Mouse (Mus musculus): Measurements from ENCODE around the gene Ush1c. TPM values are rescaled to one million over a fixed set of nuclear protein-coding genes. Genes with fewer than 3 reads are reported as not detected.

Gene Ush1c
- total and polyA plus RNA-seq, 3 experiments = not detected

DNA sequence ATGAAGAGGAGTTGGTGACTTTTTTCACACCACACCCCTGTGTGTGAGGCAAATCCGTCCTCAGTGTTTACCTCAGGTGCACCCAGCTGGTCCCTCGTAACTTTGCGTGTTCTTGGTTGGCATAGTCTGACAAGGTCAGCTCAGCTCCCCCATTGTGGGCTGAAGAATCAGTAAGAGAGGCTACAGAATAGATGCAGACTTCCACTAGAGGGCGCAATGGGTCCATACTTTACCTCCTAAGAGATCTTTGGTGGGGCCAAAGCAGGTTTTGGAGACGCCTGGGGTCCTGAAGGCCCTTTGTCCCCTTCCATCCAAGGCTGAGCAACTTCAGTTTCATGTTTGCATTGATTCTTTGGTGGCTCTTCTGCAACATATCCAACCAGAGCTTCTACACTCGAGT is 41.6 kb upstream of the Ush1c start:
- Histone ChIP-seq H3K27me3 (replicated peaks) (peaks cover 72% of the 10 kb centered on the region), H3K9me3 (replicated peaks; ENCODE audit: low read length) (no peaks in the 10 kb centered on the region), H3K4me3 (replicated peaks in 1 of 3; ENCODE audit: low read depth in 2 of 3, low read length in 2 of 3, poor library complexity in 1 of 3) (no peak overlapping the region), H3K9ac (ENCODE audit: insufficient read depth, low read depth) (no peak overlapping the region), H3K4me2 (ENCODE audit: insufficient read depth, low read depth, poor library complexity, severe bottlenecking) (no peak overlapping the region), H3K27ac (ENCODE audit: insufficient read depth, low read depth) (no peak overlapping the region), H3K79me2 (replicated peaks; ENCODE audit: control insufficient read depth, extremely low read depth, insufficient read depth, poor library complexity, severe bottlenecking) (no peaks in the 10 kb centered on the region), H3K4me1 (ENCODE audit: control insufficient read depth in 1 of 2, insufficient read depth in 2 of 2) (no peaks in the 10 kb centered on the region), H3K36me3 (replicated peaks in 1 of 2; ENCODE audit: control insufficient read depth in 1 of 2, insufficient read depth in 1 of 2, low read length in 1 of 2) (no peaks in the 10 kb centered on the region)
- in situ Hi-C loops (cut with MboI; ENCODE audit: low pct_ligation_motif_present, low pct_unique_long_range_greater_than_20kb, low sequenced_read_pairs) = loop anchor here (5.0 kb wide), 1 partner anchor 327 kb away; no protein-coding TSS in a partner anchor
- peak; percentile 71 for DNase-seq (ENCODE audit: extremely low read depth)
- no peak for TF ChIP-seq CHD2 (IDR thresholded peaks at IDR 0.05; ENCODE audit: low read length)
- no peak for TF ChIP-seq TBP (conservative IDR thresholded peaks at IDR 0.05; ENCODE audit: low read depth, low read length)
- peak; percentile 83 for TF ChIP-seq RAD21 (IDR thresholded peaks at IDR 0.05; ENCODE audit: low read depth, low read length)
- TF ChIP-seq CTCF (conservative IDR thresholded peaks at IDR 0.05 in 1 of 2, IDR thresholded peaks at IDR 0.05 in 1 of 2; ENCODE audit: low read depth in 2 of 2, low read length in 2 of 2) = peak; percentile 55 to 81
- TF ChIP-seq ZC3H11A (IDR thresholded peaks at IDR 0.05; ENCODE audit: low read depth, low read length) = peak; percentile 32; the same call in 1 of the 2 replicates
- no peak for TF ChIP-seq ELF1 (IDR thresholded peaks at IDR 0.05; ENCODE audit: low read depth, low read length)
- TF ChIP-seq USF2 (conservative IDR thresholded peaks at IDR 0.05; ENCODE audit: low read depth, low read length) = no peak
- 0 out of 2 replicates have a peak, but pooled peaks have one; percentile 35 for TF ChIP-seq MAZ (IDR thresholded peaks at IDR 0.05; ENCODE audit: low read depth, low read length)
- TF ChIP-seq ZKSCAN1 (IDR thresholded peaks at IDR 0.05; ENCODE audit: borderline replicate concordance, low read depth, low read length) = no peak
- TF ChIP-seq CHD1 (IDR thresholded peaks at IDR 0.05; ENCODE audit: low read depth, low read length) = no peak
- TF ChIP-seq SMC3 (IDR thresholded peaks at IDR 0.05; ENCODE audit: low read depth, low read length) = peak; percentile 68
- dilution Hi-C loops (cut with MboI; ENCODE audit: extremely low pct_ligation_motif_present, extremely low pct_unique_long_range_greater_than_20kb, low sequenced_read_pairs) = no loop called here

DNA sequence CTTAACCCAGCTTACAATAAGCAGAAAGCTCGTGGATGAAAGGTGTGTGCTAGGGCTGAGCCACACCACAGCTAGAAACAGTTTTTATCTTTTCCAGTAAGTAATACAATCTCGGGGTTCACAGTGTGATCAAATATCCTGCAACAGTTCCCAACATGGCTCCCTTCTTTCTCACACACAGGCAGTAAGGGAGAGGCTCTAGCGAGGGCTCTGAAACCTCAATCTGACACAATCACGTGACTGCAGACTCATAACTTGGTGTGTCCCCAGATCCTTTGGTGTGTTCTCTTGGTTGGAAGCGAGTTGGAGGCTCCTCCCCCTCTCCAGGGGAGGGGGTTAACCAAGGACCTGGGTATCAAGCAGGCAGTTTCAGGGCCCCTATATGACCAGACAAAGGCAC is 37.9 kb upstream of the Ush1c start:
- Histone ChIP-seq H3K27ac (ENCODE audit: insufficient read depth, low read depth) (no peak overlapping the region), H3K4me3 (replicated peaks in 1 of 3; ENCODE audit: low read depth in 2 of 3, low read length in 2 of 3, poor library complexity in 1 of 3) (no peak overlapping the region), H3K4me1 (ENCODE audit: control insufficient read depth in 1 of 2, insufficient read depth in 2 of 2) (peaks cover 0 to 3% of the 10 kb centered on the region in 2 experiments; a peak in 1 of 4 replicates), H3K27me3 (replicated peaks) (peaks cover 72% of the 10 kb centered on the region), H3K4me2 (ENCODE audit: insufficient read depth, low read depth, poor library complexity, severe bottlenecking) (no peak overlapping the region), H3K36me3 (replicated peaks in 1 of 2; ENCODE audit: control insufficient read depth in 1 of 2, insufficient read depth in 1 of 2, low read length in 1 of 2) (no peaks in the 10 kb centered on the region), H3K9me3 (replicated peaks; ENCODE audit: low read length) (no peaks in the 10 kb centered on the region), H3K9ac (ENCODE audit: insufficient read depth, low read depth) (no peak overlapping the region), H3K79me2 (replicated peaks; ENCODE audit: control insufficient read depth, extremely low read depth, insufficient read depth, poor library complexity, severe bottlenecking) (no peaks in the 10 kb centered on the region)
- no peak for DNase-seq (ENCODE audit: extremely low read depth)
- dilution Hi-C loops (cut with MboI; ENCODE audit: extremely low pct_ligation_motif_present, extremely low pct_unique_long_range_greater_than_20kb, low sequenced_read_pairs) (no loop called here), in situ Hi-C loops (cut with MboI; ENCODE audit: low pct_ligation_motif_present, low pct_unique_long_range_greater_than_20kb, low sequenced_read_pairs) (loop anchor here (5.0 kb wide), 1 partner anchor 331 kb away; no protein-coding TSS in a partner anchor)
- TF ChIP-seq SIN3A (IDR thresholded peaks at IDR 0.05; ENCODE audit: low read length) (no peak), NELFE (IDR thresholded peaks at IDR 0.05; ENCODE audit: low read depth, low read length) (no peak), MXI1 (IDR thresholded peaks at IDR 0.05; ENCODE audit: low read depth, low read length) (no peak), MYC (IDR thresholded peaks at IDR 0.05; ENCODE audit: low read depth, low read length) (no peak)

DNA sequence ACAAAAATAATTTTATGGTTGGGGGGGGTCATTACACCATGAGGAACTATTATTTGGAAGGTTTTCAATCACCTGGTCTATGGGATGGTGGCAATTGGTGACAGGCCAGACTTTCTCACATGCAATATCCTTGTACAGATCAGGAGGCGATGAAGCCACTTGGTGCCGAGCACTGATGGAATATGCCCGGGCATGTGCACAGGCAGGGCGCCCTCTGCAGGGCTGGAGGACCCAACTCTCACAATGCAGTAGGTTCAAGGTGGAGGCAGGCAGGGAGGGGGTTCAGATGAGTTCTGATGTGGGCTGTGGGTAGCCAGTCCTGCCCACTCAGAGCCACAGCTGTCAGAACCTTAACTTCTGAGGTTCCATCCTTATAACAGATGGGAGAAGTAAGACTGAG is 13.5 kb upstream of the Ush1c start:
- Histone ChIP-seq H3K79me2 (replicated peaks; ENCODE audit: control insufficient read depth, extremely low read depth, insufficient read depth, poor library complexity, severe bottlenecking) (no peaks in the 10 kb centered on the region), H3K27ac (ENCODE audit: insufficient read depth, low read depth) (no peak overlapping the region), H3K4me2 (ENCODE audit: insufficient read depth, low read depth, poor library complexity, severe bottlenecking) (no peak overlapping the region), H3K9me3 (replicated peaks; ENCODE audit: low read length) (no peaks in the 10 kb centered on the region), H3K4me1 (ENCODE audit: control insufficient read depth in 1 of 2, insufficient read depth in 2 of 2) (peaks cover 5 to 6% of the 10 kb centered on the region in 2 experiments; a peak in 2 of 4 replicates), H3K4me3 (replicated peaks in 1 of 3; ENCODE audit: low read depth in 2 of 3, low read length in 2 of 3, poor library complexity in 1 of 3) (no peak overlapping the region), H3K27me3 (replicated peaks) (peaks cover 33% of the 10 kb centered on the region), H3K36me3 (replicated peaks in 1 of 2; ENCODE audit: control insufficient read depth in 1 of 2, insufficient read depth in 1 of 2, low read length in 1 of 2) (no peaks in the 10 kb centered on the region), H3K9ac (ENCODE audit: insufficient read depth, low read depth) (no peak overlapping the region)
- TF ChIP-seq SIN3A (IDR thresholded peaks at IDR 0.05; ENCODE audit: low read length) (no peak), USF1 (IDR thresholded peaks at IDR 0.05; ENCODE audit: low read depth, low read length) (no peak), ETS1 (conservative IDR thresholded peaks at IDR 0.05; ENCODE audit: low read depth, low read length) (no peak), UBTF (IDR thresholded peaks at IDR 0.05; ENCODE audit: low read depth, low read length) (no peak), JUND (conservative IDR thresholded peaks at IDR 0.05; ENCODE audit: low read depth, low read length) (no peak), ZKSCAN1 (IDR thresholded peaks at IDR 0.05; ENCODE audit: borderline replicate concordance, low read depth, low read length) (no peak), RCOR1 (conservative IDR thresholded peaks at IDR 0.05; ENCODE audit: low read depth, low read length) (no peak), MYC (IDR thresholded peaks at IDR 0.05; ENCODE audit: low read depth, low read length) (no peak), ZNF384 (IDR thresholded peaks at IDR 0.05; ENCODE audit: low read depth, low read length) (no peak), BHLHE40 (IDR thresholded peaks at IDR 0.05; ENCODE audit: low read depth, low read length) (no peak), TCF12 (IDR thresholded peaks at IDR 0.05; ENCODE audit: low read depth, low read length) (0 out of 2 replicates have a peak, but pooled peaks have one; percentile 20), SMC3 (IDR thresholded peaks at IDR 0.05; ENCODE audit: low read depth, low read length) (no peak), ZC3H11A (IDR thresholded peaks at IDR 0.05; ENCODE audit: low read depth, low read length) (no peak), CTCF (conservative IDR thresholded peaks at IDR 0.05 in 1 of 2, IDR thresholded peaks at IDR 0.05 in 1 of 2; ENCODE audit: low read depth in 2 of 2, low read length in 2 of 2) (peak in 1 of 2 experiments; percentile 46; a peak in 2 of 4 replicates), KAT2A (IDR thresholded peaks at IDR 0.05; ENCODE audit: insufficient replicate concordance, low read length) (no peak), USF2 (conservative IDR thresholded peaks at IDR 0.05; ENCODE audit: low read depth, low read length) (no peak), MAFK (IDR thresholded peaks at IDR 0.05; ENCODE audit: insufficient replicate concordance, low read length) (no peak)
- peak; percentile 33 for DNase-seq (ENCODE audit: extremely low read depth)
- dilution Hi-C loops (cut with MboI; ENCODE audit: extremely low pct_ligation_motif_present, extremely low pct_unique_long_range_greater_than_20kb, low sequenced_read_pairs) (no loop called here), in situ Hi-C loops (cut with MboI; ENCODE audit: low pct_ligation_motif_present, low pct_unique_long_range_greater_than_20kb, low sequenced_read_pairs) (no loop called here)

All from CH12.LX (cell line).